Mouse (Mus musculus) CH12.LX (cell line): ENCODE data around the gene Mettl24. TPM values are rescaled to one million over a fixed set of nuclear protein-coding genes. Genes with fewer than 3 reads are reported as not detected.

Experiments used
- DNase-seq: peaks from one replicate; pipeline ENCODE4 v3.0.0-alpha.2; 2013; ENCODE audit errors: extremely low read depth
- H3K27ac ChIP-seq: 2 replicates; pipeline ENCODE4 v1.5.1; 2012; ENCODE audit warnings: low read depth, mild to moderate bottlenecking, control low read depth, moderate library complexity; ENCODE audit not compliant: insufficient read depth
- H3K27me3 ChIP-seq: replicated peaks from 2 replicates; pipeline ENCODE3; 2012; ENCODE audit warnings: inconsistent platforms
- H3K36me3 ChIP-seq, 2 experiments: replicated peaks in 1 of 2; 2 replicates each; pipeline versions ENCODE3 to v1.6.1; 2012; ENCODE audit warnings: inconsistent platforms in 1 of 2, low read length in 1 of 2, mild to moderate bottlenecking in 1 of 2, mixed read lengths in 1 of 2, moderate library complexity in 1 of 2; ENCODE audit not compliant: control insufficient read depth in 1 of 2, insufficient read depth in 1 of 2
- H3K4me1 ChIP-seq, 2 experiments: 2 replicates each; pipeline ENCODE4 v1.6.1; 2012; ENCODE audit warnings: inconsistent platforms in 1 of 2, moderate library complexity in 1 of 2; ENCODE audit not compliant: insufficient read depth in 2 of 2, control insufficient read depth in 1 of 2
- H3K4me2 ChIP-seq: 2 replicates; pipeline ENCODE4 v1.6.1; 2012; ENCODE audit warnings: low read depth, mild to moderate bottlenecking, control low read depth; ENCODE audit not compliant: poor library complexity, insufficient read depth, severe bottlenecking
- H3K4me3 ChIP-seq, 3 experiments: fragments of 150-350 bp in 1 of 3; sonication (generic) in 1 of 3; replicated peaks in 1 of 3; 2 replicates each; pipeline versions ENCODE3 to v1.5.1; 2011 to 2012; ENCODE audit warnings: low read depth in 2 of 3, low read length in 2 of 3, mild to moderate bottlenecking in 2 of 3, moderate library complexity in 2 of 3, control low read depth in 1 of 3, improper control_type of control experiment in 1 of 3, inconsistent platforms in 1 of 3, mixed read lengths in 1 of 3; ENCODE audit not compliant: poor library complexity in 1 of 3
- H3K79me2 ChIP-seq: replicated peaks from 2 replicates; pipeline ENCODE4 v1.6.1; 2012; ENCODE audit warnings: mild to moderate bottlenecking, moderate library complexity; ENCODE audit not compliant: control insufficient read depth, poor library complexity, insufficient read depth, severe bottlenecking; ENCODE audit errors: extremely low read depth
- H3K9ac ChIP-seq: 2 replicates; pipeline ENCODE4 v1.6.1; 2012; ENCODE audit warnings: low read depth, mild to moderate bottlenecking, control low read depth, moderate library complexity; ENCODE audit not compliant: insufficient read depth
- H3K9me3 ChIP-seq: replicated peaks from 2 replicates; pipeline ENCODE3; 2012; ENCODE audit warnings: low read length, inconsistent platforms, mixed read lengths
- CHD2 ChIP-seq: IDR thresholded peaks from 2 replicates; pipeline ENCODE4 v1.6.1; 2011; ENCODE audit warnings: low read length, improper control_type of control experiment
- CTCF ChIP-seq, 2 experiments: IDR thresholded peaks in 1 of 2; conservative IDR thresholded peaks in 1 of 2; 2 replicates each; pipeline ENCODE4 v1.5.1; 2011 to 2012; ENCODE audit warnings: low read depth in 2 of 2, low read length in 2 of 2, improper control_type of control experiment in 1 of 2, inconsistent platforms in 1 of 2, mild to moderate bottlenecking in 1 of 2, moderate library complexity in 1 of 2
- E2F4 ChIP-seq: IDR thresholded peaks from 2 replicates; pipeline ENCODE4 v1.6.1; 2011; ENCODE audit warnings: low read depth, low read length, improper control_type of control experiment; ENCODE audit not compliant: insufficient replicate concordance
- EP300 ChIP-seq: IDR thresholded peaks from 2 replicates; pipeline ENCODE4 v1.6.1; 2011; ENCODE audit warnings: low read length, improper control_type of control experiment
- GABPA ChIP-seq: IDR thresholded peaks from 2 replicates; pipeline ENCODE4 v1.6.1; 2012; ENCODE audit warnings: low read depth, low read length, improper control_type of control experiment, inconsistent platforms; ENCODE audit not compliant: insufficient replicate concordance
- IRF4 ChIP-seq: IDR thresholded peaks from 2 replicates; pipeline ENCODE4 v1.6.1; 2014; ENCODE audit warnings: low read depth, mild to moderate bottlenecking, inconsistent platforms, low read length, improper control_type of control experiment
- JUN ChIP-seq: IDR thresholded peaks from 2 replicates; pipeline ENCODE4 v1.6.1; 2011; ENCODE audit warnings: low read depth, mild to moderate bottlenecking, low read length, improper control_type of control experiment, moderate library complexity; ENCODE audit not compliant: insufficient read depth
- JUND ChIP-seq: conservative IDR thresholded peaks from 2 replicates; pipeline ENCODE4 v1.6.1; 2011; ENCODE audit warnings: low read depth, low read length, improper control_type of control experiment
- MAFK ChIP-seq: IDR thresholded peaks from 2 replicates; pipeline ENCODE4 v1.6.1; 2011; ENCODE audit warnings: low read length, improper control_type of control experiment; ENCODE audit not compliant: insufficient replicate concordance
- MAX ChIP-seq: IDR thresholded peaks from 2 replicates; pipeline ENCODE4 v1.6.1; 2011; ENCODE audit warnings: low read length, improper control_type of control experiment
- MAZ ChIP-seq: IDR thresholded peaks from 2 replicates; pipeline ENCODE4 v1.6.1; 2012; ENCODE audit warnings: low read depth, mild to moderate bottlenecking, inconsistent platforms, low read length, improper control_type of control experiment, moderate library complexity
- MXI1 ChIP-seq: IDR thresholded peaks from 2 replicates; pipeline ENCODE4 v1.6.1; 2011; ENCODE audit warnings: mild to moderate bottlenecking, low read depth, low read length, improper control_type of control experiment
- POLR2A ChIP-seq: IDR thresholded peaks from 2 replicates; pipeline ENCODE4 v1.6.1; 2011; ENCODE audit warnings: low read depth, mild to moderate bottlenecking, improper control_type of control experiment, low read length
- RAD21 ChIP-seq: IDR thresholded peaks from 2 replicates; pipeline ENCODE4 v1.6.1; 2011; ENCODE audit warnings: low read depth, mild to moderate bottlenecking, low read length, improper control_type of control experiment, moderate library complexity
- RCOR1 ChIP-seq: conservative IDR thresholded peaks from 2 replicates; pipeline ENCODE4 v1.6.1; 2012; ENCODE audit warnings: low read depth, mild to moderate bottlenecking, inconsistent platforms, low read length, improper control_type of control experiment
- SIN3A ChIP-seq: IDR thresholded peaks from 2 replicates; pipeline ENCODE4 v1.6.1; 2012; ENCODE audit warnings: low read length, improper control_type of control experiment, inconsistent platforms
- SMC3 ChIP-seq: IDR thresholded peaks from 2 replicates; pipeline ENCODE4 v1.6.1; 2011; ENCODE audit warnings: low read depth, low read length, improper control_type of control experiment
- TCF12 ChIP-seq: IDR thresholded peaks from 2 replicates; pipeline ENCODE4 v1.6.1; 2014; ENCODE audit warnings: low read depth, mild to moderate bottlenecking, inconsistent platforms, low read length, improper control_type of control experiment
- USF1 ChIP-seq: IDR thresholded peaks from 2 replicates; pipeline ENCODE4 v1.6.1; 2014; ENCODE audit warnings: low read depth, mild to moderate bottlenecking, inconsistent platforms, low read length, improper control_type of control experiment
- USF2 ChIP-seq: conservative IDR thresholded peaks from 2 replicates; pipeline ENCODE4 v1.6.1; 2011; ENCODE audit warnings: low read depth, low read length, improper control_type of control experiment
- ZC3H11A ChIP-seq: IDR thresholded peaks from 2 replicates; pipeline ENCODE4 v1.6.1; 2012; ENCODE audit warnings: low read depth, mild to moderate bottlenecking, inconsistent platforms, low read length, improper control_type of control experiment
- ZMIZ1 ChIP-seq: IDR thresholded peaks from 2 replicates; pipeline ENCODE4 v1.6.1; 2012; ENCODE audit warnings: low read depth, mild to moderate bottlenecking, inconsistent platforms, low read length, improper control_type of control experiment
- dilution Hi-C: fragments of 300-500 bp; cut with MboI; formaldehyde crosslinking; loops from 2 replicates; pipeline ENCODE4 v1.14.3; 2020; ENCODE audit warnings: low sequenced_read_pairs; ENCODE audit not compliant: extremely low pct_unique_long_range_greater_than_20kb, extremely low pct_ligation_motif_present
- in situ Hi-C: fragments of 300-500 bp; cut with MboI; formaldehyde crosslinking; loops from 3 replicates; pipeline ENCODE4 v1.14.3; 2019; ENCODE audit warnings: low sequenced_read_pairs, low pct_ligation_motif_present, low pct_unique_long_range_greater_than_20kb, mixed read lengths
- polyA plus RNA-seq: library from polyadenylated mRNA; unstranded; fragments of >175 nt; gene quantifications from 2 replicates; pipeline ENCODE4 v1.2.1, GENCODE M21; 2012; ENCODE audit warnings: low read depth; ENCODE audit not compliant: insufficient read length
- total RNA-seq, 2 experiments: library from RNA; depleted of rRNA; stranded (reverse); fragments of 300-350 nt in 1 of 2; fragments of >200 nt in 1 of 2; gene quantifications; 2 replicates each; pipeline ENCODE4 v1.2.3; 2012 to 2014

The Mettl24 gene
- total and polyA plus RNA-seq, 3 experiments, result not detected

GRCm38 (mm10) chr10:40640406-40640805 lies 42.7 kb upstream of the Mettl24 start:
- in situ Hi-C loops (no loop called here), dilution Hi-C loops (no loop called here)
- no peaks in the 10 kb centered on the region for H3K79me2 ChIP-seq
- no peak overlapping the region for H3K9ac ChIP-seq
- no peak overlapping the region for H3K4me3 ChIP-seq
- no peaks in the 10 kb centered on the region for H3K36me3 ChIP-seq
- TF ChIP-seq E2F4 (no peak), POLR2A (no peak), EP300 (no peak), USF1 (no peak), ZC3H11A (no peak), MAX (no peak)
- no peak overlapping the region for H3K27ac ChIP-seq
- no peak overlapping the region for H3K4me2 ChIP-seq
- H3K4me1 ChIP-seq, result peaks cover 2 to 29% of the 10 kb centered on the region in 2 experiments; a peak in 3 of 4 replicates
- peaks cover 3% of the 10 kb centered on the region for H3K9me3 ChIP-seq
- H3K27me3 ChIP-seq, result no peaks in the 10 kb centered on the region
- DNase-seq, result no peak

- no peaks in the 10 kb centered on the region for H3K27me3 ChIP-seq
- TF ChIP-seq JUND (no peak), JUN (no peak), MAZ (no peak), SMC3 (no peak), ZMIZ1 (no peak), SIN3A (no peak), MXI1 (no peak), RAD21 (no peak), IRF4 (no peak), GABPA (no peak), EP300 (no peak), CTCF (conservative IDR thresholded peaks at IDR 0.05 in 1 of 2, IDR thresholded peaks at IDR 0.05 in 1 of 2; ENCODE audit: low read depth in 2 of 2, low read length in 2 of 2) (no peak), TCF12 (no peak), MAFK (no peak), USF2 (no peak), POLR2A (no peak), RCOR1 (no peak), CHD2 (no peak)
- H3K79me2 ChIP-seq, result no peaks in the 10 kb centered on the region
- H3K4me1 ChIP-seq, result peaks cover 2 to 22% of the 10 kb centered on the region in 2 experiments; a peak in 3 of 4 replicates
- H3K4me3 ChIP-seq, result no peak overlapping the region
- H3K36me3 ChIP-seq, result no peaks in the 10 kb centered on the region
- H3K9ac ChIP-seq, result no peak overlapping the region
- no peak overlapping the region for H3K27ac ChIP-seq
- no peak overlapping the region for H3K4me2 ChIP-seq
- DNase-seq, result no peak
- in situ Hi-C loops, result no loop called here
- dilution Hi-C loops, result no loop called here
- H3K9me3 ChIP-seq, result peaks cover 3% of the 10 kb centered on the region
Observed at GRCm38 (mm10) chr10:40641901-40642300, 41.2 kb upstream of the Mettl24 start.
